Mouse (Mus musculus) cerebellum, adult 9-10 months (tissue): Measurements from ENCODE around the gene Gstp3.
"Not testable (repeated sequence)": the region's sequence is repeated elsewhere in the genome, so short reads cannot be mapped to it uniquely, and the experiment has no call there.

Experiments used
- DNase-seq: peaks from one replicate; pipeline ENCODE4 v3.0.0; 2022

Gstp3 gene

DNA sequence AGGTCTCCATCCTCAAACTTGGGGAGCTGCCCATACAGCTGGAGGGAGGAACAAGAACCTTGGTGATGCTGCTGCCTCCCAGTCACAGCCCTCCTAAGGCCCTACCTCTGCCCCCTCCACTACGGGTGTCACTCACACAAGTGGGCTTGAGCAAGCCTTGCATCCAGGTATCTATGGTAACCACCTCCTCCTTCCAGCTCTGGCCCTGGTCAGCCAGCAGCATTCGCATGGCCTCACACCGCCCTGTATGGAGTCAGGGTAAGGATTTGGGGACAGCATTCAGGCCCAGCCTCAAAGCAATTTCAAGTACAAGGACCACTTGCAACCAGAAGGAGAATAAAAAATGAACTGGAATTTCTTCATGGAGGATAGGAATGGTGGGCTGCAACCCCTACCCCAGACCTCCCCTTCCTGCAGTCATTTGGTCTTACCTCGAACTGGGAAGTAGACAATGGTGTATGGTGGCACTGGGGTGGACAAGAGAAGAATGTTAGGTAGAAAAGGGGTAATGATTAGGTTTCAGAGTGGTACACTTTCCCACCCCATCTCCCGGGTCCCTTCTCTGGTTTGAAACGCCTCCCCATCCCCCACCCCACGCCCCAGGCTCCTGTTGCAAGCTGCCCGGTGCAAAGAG lies 22.1 kb downstream of the Gstp3 start:
- DNase-seq, result not testable (repeated sequence)

DNA sequence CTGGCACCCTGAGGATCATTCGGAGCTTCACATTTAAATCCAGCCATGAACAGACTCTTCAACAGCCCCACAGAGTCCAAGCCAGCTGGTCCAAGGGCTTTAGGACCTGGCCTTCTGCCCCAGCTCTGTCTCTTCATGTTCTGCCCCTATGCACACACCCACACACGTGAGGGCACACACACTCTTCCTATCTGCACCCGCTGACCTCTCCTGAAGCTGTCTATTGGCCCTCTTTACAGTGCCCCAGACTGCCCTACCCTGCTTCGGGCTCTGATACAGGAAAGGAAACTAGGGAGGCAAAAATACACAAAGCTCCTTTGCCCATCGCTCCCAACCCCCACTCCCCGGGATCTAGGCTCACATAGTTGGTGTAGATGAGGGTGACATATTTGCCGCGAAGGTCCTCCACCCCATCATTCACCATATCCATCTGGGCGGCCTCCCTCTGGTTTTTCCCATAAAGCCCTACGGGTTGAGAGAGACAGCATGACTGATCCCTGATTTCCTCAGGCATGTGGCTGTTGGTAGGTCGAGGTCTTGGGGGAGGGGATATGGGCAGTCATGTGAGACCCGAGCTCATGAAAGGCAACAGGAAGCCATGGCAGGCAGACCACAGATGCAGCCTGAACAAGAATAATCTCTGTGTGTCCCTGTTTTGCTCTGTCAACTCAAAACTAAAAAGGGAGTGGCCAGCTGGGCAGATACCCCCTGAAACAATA lies 22.9 kb downstream of the Gstp3 start:
- no peak for DNase-seq

DNA sequence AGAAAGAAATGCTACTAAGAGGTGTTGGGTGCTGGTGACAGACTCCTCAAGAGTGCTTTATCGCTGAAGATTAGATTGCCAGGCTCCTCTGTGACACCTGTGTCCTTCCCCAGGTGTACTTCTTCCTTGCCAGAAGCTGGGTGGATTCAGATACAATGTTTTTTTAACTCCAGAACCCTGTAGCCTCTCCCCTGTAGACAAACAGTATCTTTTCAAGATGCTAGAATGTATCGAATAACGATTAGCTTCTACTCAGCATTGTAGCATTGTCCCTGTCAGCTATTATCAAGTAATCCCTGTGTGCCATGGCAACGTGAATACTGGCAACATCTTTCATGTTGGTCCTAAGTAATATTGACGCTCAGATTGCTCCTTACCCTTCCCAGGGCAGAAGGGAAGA lies 25.6 kb downstream of the Gstp3 start:
- no peak for DNase-seq

DNA sequence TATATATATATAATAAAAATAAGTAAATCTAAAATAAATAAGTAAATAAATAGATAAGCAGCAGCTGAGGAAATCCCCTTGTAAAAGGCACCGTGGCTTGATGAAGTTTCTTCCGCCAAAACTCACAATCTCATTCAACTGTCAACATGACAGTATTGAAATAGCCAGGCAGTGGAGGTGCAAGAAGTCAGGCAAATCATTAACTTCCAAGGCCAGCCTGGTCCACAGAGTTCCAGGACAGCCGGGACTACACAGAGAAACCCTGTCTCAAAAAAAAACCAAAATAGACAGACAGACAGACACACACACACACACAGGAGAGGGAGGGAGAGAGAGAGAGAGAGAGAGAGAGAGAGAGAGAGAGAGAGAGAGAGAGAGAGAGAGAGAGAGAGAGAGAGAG lies 26.1 kb downstream of the Gstp3 start:
- DNase-seq, result no peak

DNA sequence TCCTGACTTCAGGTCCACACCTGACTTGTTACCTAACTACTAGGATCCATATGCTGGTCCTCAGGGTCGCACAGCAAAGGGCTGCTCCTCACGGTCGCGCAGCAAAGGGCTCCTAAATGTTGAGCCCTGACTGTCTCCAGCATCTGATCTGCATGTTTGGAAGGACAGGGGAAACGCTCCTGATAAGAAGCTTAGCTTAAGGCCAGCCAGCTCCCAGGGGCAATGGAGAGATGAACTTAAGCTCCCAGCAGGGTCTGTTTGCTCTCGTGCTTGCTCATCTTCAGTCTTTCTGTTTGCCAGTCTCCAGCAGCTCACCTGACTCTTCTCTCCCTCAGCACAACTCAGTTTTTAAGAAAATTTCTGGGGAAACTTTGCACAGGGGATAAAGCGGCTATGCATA lies 26.7 kb downstream of the Gstp3 start:
- no peak for DNase-seq

DNA sequence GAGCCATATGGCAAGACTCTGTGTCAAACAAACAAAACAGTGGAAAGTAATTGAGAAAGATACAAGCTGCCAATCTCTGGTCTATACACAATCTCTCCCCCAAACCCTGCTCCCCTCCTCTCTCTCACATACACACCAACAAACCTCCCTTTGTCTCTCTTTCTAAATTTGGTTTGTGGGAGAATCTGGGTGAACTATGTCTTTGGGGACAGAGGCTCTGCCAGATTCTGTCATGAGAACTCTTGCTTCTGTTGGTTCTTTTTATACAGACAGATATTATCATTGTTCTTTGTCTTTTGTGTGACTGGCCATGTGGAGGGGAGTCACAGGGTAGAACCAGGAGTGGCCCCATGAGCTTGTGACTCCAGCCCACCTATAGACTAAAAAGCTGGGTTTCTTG lies 31.8 kb downstream of the Gstp3 start:
- DNase-seq, result no peak

DNA sequence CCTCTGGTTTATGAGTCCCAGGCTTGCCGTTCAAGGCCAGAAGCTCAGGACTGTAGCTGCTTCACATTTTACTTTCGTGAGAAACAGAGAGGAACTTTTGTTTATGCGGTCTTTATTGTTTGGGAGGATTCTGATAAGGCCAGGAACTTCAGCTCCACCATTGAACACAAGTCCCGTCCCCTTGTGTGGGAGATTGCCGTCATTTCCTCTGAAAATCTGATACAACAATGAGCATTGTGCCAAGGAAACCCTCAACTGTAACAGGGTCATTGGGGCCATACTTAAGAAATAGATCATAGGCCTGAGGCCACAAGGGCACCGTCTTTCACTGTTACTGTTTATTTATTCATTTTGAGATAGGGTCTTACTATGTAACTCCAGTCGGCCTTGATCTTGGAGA lies 36.2 kb downstream of the Gstp3 start:
- DNase-seq, result no peak

DNA sequence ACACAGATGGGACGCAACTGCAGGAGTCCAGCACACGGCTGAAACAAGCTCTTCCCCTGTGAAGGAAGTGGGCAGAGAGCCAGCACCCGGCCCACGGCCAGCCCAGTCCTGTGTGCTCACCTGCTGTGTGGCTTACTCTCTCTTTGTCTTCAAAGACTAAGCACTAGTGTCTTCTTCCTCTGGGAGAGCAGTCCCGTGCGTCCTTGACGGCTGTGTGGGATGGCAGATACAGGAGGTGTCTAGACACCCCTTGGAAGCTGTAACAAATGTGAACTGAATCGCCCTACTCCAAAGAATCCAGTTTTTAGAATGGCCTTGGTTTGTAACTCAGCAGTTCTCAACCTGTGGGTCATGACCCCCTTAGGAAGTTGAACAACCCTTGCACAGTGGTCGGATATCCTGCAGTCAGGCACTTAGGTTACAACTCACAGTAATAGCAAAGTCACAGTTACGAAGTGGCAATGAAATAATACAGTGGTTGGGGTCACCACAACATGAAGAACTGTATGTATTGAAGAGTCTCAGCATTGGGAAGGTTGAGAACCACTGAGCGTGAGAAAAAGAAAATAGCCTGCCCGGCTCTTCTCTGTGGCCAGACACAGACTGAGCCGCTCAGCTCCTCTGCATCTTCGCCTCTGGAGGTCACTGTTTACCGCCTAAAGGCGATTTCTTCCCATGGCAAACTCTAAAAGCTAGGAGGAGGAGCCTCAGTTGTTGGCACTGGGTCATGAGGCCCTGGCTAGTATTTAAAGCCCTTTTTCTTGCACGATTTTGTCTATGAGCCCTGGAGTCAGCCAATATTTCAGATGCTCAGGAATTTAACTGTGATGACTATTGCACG lies 40.4 kb downstream of the Gstp3 start:
- DNase-seq, result peak; percentile 92

DNA sequence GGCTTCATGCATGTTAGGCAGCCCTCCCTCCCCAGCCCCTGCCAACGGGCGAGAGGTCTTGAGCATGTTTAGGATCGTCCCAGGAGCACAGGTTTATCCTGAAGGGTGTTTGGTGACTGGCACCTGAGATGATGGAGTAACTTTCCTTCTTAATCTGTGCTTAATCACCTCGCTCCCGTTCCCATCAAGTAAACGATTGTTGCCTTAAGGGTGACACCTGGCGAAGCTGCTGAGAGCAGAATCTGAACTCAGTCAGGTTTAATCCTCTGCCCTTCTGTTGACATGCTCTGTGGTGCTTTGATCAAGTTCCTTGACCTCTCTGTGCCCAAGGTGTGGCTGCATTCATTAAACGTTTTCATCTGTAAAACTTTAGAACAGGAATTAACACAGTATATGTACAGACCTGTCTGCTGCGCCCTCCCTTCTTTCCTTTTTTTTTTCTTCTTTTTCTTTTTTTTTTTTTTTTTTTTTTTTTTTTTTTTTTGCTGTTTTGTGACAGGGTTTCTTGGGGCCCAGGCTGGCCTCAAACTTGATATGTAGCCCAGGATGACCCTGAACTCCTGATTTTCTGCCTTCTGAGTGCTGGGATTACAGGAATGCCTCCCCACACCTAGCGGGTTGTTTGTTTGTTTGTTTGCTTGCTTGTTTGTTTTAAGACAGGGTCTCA lies 41.3 kb downstream of the Gstp3 start:
- DNase-seq, result peak; percentile 39

DNA sequence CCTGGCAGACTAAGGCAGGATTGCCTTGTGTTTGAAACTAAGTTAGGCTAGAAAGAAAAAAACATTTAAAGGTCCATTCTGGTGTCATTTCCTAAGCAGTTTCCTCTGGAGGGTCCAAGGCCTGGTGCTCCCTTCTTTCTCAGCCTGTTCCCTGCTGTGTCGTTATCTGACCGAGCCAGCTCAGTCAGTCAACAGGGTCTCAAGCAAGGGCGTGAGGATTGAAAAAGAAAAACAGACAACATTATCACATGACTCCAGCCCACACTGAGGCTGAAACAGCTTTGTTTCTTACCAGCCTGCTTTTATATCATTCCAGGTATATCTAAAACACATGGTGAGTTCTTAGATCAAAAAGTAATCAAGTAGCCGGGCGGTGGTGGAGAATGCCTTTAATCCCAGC lies 43.7 kb downstream of the Gstp3 start:
- no peak for DNase-seq

DNA sequence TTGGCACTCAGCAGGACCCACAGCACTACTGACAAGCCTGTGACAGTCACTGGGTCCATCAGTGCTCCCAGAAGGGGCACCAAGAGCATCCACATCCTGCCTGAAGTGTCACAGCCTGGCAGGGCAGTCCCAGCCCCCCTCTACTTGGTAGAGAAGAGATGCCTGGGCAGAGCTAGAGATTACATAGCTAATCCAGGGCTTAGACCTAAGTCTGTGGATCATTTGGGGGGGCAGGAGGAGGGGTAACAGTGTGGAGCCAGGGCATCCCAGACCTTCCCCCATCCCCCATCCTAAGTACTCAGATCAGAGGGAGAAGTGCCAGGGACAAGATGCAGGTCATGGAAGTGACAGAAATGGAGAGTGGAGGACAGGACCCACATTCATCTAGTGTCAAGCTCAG lies 44.6 kb downstream of the Gstp3 start:
- peak; percentile 39 for DNase-seq

DNA sequence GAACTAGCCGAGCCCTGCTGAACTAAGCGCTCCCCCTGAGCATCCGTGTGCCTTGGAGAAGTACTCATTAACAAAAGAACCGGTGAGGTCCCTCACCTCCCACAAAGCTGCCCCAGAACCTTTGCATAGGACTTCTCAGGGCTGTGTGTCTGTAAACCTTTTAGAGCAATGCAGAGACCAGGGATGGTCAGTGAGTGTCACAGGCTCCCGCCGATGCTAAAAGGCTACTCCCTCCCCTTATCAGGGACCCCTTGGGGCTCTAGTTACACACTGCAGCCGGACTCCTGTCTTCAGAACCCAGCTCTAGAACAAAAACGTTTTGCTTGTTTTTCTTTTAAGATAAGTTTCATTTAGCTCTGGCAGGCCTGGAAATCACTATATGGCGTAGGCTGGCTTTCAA lies 46.3 kb downstream of the Gstp3 start:
- no peak for DNase-seq

DNA sequence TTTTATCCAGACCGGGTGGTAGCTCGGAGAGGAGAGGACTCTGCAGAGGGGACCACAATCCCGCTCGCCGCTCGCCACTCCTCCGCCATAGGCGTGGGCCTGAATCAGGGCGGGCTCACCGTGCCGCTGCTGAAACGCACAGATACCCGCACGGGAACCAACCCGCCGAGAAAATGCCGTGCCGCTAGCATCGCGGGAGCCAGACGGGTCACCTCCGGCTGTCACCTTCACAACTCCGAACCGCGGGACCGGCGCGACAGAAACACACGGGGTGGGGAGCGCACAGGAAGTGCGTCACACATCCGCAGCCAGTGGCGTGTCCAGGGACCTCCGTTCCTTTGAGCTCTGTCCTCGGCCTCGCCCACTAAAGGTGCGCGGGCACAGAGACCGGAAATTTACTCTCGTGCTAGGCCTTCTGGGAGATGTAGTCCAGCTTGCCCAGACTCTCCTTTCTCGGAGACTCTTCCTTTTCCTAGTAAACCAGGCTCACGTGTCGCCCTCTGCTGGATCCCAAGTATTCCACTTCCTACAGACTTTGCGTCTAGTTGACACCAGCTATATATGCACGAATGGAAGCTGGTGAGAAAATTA lies 46.8 kb downstream of the Gstp3 start, which contains the start of gene Ndufv1:
Ndufv1 (minus strand) TSS at position 375 of the 591 bp plus-strand sequence.
- peak; percentile 99 for DNase-seq

DNA sequence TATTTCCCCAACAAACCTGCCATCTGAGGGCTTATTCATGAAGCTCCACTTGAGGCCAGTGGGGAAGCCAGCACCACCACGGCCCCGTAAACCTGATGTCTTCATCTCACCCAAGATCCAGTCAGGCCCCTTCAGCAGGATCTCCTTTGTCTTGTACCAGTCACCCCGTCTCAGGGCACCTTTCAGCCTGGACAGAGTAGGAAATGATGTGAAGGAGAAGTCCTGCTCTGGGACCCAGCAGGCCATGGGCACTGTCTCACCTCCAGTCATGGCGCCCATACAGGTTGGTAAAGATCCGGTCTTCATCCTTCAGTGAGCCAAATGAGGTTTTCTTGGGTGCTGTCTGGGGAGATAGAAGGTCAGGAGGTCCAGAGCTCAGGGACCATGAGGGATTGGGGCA lies 48.3 kb downstream of the Gstp3 start:
- DNase-seq, result peak; percentile 30
